Comparison of ENCODE assay signal across 8 mouse cellular contexts in genomic region chr10:80921923-80922322, GRCm38 (mm10). TPM values are rescaled to one million over a fixed set of nuclear protein-coding genes. Genes with fewer than 3 reads are reported as not detected.
DNase-seq lines count a peak whose midpoint lies in the region; ATAC-seq and TF ChIP-seq lines count a peak whose summit lies in the region.

No protein-coding gene starts in this region.

- H3K4me3 ChIP-seq in E14TG2a.4 (replicated peaks; ENCODE audit: low read length), result peak overlapping the region; percentile 71
- H3K4me3 ChIP-seq in hindbrain, embryonic 12.5 days, result peak overlapping the region; percentile 17; the same call in 1 of the 2 replicates
- H3K4me3 ChIP-seq in liver, embryonic 13.5 days (replicated peaks), result peak overlapping the region; percentile 35
- H3K4me3 ChIP-seq in neural tube, embryonic 13.5 days, result peak overlapping the region; percentile 20

- H3K36me3 ChIP-seq in E14TG2a.4 (ENCODE audit: insufficient read depth, low read length), result no peaks in the 10 kb centered on the region
- no peaks in the 10 kb centered on the region for H3K36me3 ChIP-seq in hindbrain, embryonic 12.5 days
- no peaks in the 10 kb centered on the region for H3K36me3 ChIP-seq in liver, embryonic 13.5 days
- H3K36me3 ChIP-seq in neural tube, embryonic 13.5 days, result no peaks in the 10 kb centered on the region

- no peaks in the 10 kb centered on the region for H3K9me3 ChIP-seq in E14TG2a.4 (ENCODE audit: low read length)
- H3K9me3 ChIP-seq in hindbrain, embryonic 12.5 days (replicated peaks), result no peaks in the 10 kb centered on the region
- no peaks in the 10 kb centered on the region for H3K9me3 ChIP-seq in liver, embryonic 13.5 days (replicated peaks)
- no peaks in the 10 kb centered on the region for H3K9me3 ChIP-seq in neural tube, embryonic 13.5 days

- no peak for TF ChIP-seq CTCF in E14TG2a.4 (conservative IDR thresholded peaks at IDR 0.05; ENCODE audit: low read length)

- peaks cover 59% of the 10 kb centered on the region for H3K4me1 ChIP-seq in E14TG2a.4 (replicated peaks; ENCODE audit: low read depth, low read length)
- peaks cover 17% of the 10 kb centered on the region for H3K4me1 ChIP-seq in hindbrain, embryonic 12.5 days
- H3K4me1 ChIP-seq in liver, embryonic 13.5 days (replicated peaks), result peaks cover 32% of the 10 kb centered on the region
- peaks cover 16% of the 10 kb centered on the region for H3K4me1 ChIP-seq in neural tube, embryonic 13.5 days (replicated peaks)

- H3K27ac ChIP-seq in hindbrain, embryonic 12.5 days, result no peak overlapping the region
- H3K27ac ChIP-seq in liver, embryonic 13.5 days, result peak overlapping the region; percentile 53; the same call in 1 of the 2 replicates
- H3K27ac ChIP-seq in neural tube, embryonic 13.5 days (replicated peaks), result no peak overlapping the region

- no peak for ATAC-seq in hindbrain, embryonic 12.5 days (ENCODE audit: low FRiP score)
- ATAC-seq in liver, embryonic 13.5 days (ENCODE audit: low read depth), result peak; percentile 43; the same call in 1 of the 2 replicates
- ATAC-seq in neural tube, embryonic 13.5 days (ENCODE audit: low read depth), result no peak
- no peak for ATAC-seq in cerebellum, adult (ENCODE audit: insufficient number of reproducible peaks, low FRiP score, low TSS enrichment)

- peak; percentile 59 for DNase-seq in embryo, embryonic 9.5 days (ENCODE audit: extremely low spot score)
- no peak for DNase-seq in liver, embryonic 13.5 days
- DNase-seq in adrenal gland, adult 18-20 months (ENCODE audit: low spot score in 2 of 2), result no peak
- no peak for DNase-seq in urinary bladder, postnatal 14 days (ENCODE audit: low spot score)

- H3K9ac ChIP-seq in hindbrain, embryonic 12.5 days, result peak overlapping the region; percentile 33; the same call in 1 of the 2 replicates
- H3K9ac ChIP-seq in liver, embryonic 13.5 days, result peak overlapping the region; percentile 18; the same call in 1 of the 2 replicates
- peak overlapping the region; percentile 26 for H3K9ac ChIP-seq in neural tube, embryonic 13.5 days

- H3K4me2 ChIP-seq in hindbrain, embryonic 12.5 days (replicated peaks), result peak overlapping the region; percentile 43
- H3K4me2 ChIP-seq in liver, embryonic 13.5 days, result peak overlapping the region; percentile 56
- H3K4me2 ChIP-seq in neural tube, embryonic 13.5 days, result peak overlapping the region; percentile 48

- 5% methylated on average over 16 of the region's 16 CpGs for WGBS in hindbrain, embryonic 12.5 days
- 8% methylated on average over 16 of the region's 16 CpGs for WGBS in liver, embryonic 13.5 days (ENCODE audit: insufficient replicate concordance)
- WGBS in neural tube, embryonic 13.5 days, result 10% methylated on average over 16 of the region's 16 CpGs

- H3K27me3 ChIP-seq in E14TG2a.4 (ENCODE audit: insufficient read depth, low read length), result no peaks in the 10 kb centered on the region
- H3K27me3 ChIP-seq in hindbrain, embryonic 12.5 days, result peaks cover 4% of the 10 kb centered on the region
- H3K27me3 ChIP-seq in liver, embryonic 13.5 days, result peaks cover 28% of the 10 kb centered on the region
- no peaks in the 10 kb centered on the region for H3K27me3 ChIP-seq in neural tube, embryonic 13.5 days

RNA-seq across cellular contexts. Expression of gene Lmnb2, which starts 3.9 kb away (rescaled TPM):
- polyA plus RNA-seq in hindbrain, embryonic 12.5 days (2016; fragmentation: Nextera tagmentation; extraction: Ambion mirVana), result 56.8 and 57.9 TPM in 2 replicates
- 14.0 and 15.4 TPM in 2 replicates for polyA plus RNA-seq in liver, embryonic 13.5 days (2015; fragmentation: Nextera tagmentation; extraction: Ambion mirVana)
- 38.3 and 41.6 TPM in 2 replicates for polyA plus RNA-seq in neural tube, embryonic 13.5 days (2015; fragmentation: Nextera tagmentation; extraction: Ambion mirVana)
- total RNA-seq in adrenal gland, adult 18-20 months (2021), result 10 to 100 TPM; 14.1 to 15.2 TPM

RNA-seq across cellular contexts. Expression of gene Gadd45b, which starts 8.0 kb away (rescaled TPM):
- 11.8 and 15.8 TPM in 2 replicates for polyA plus RNA-seq in hindbrain, embryonic 12.5 days (2016; fragmentation: Nextera tagmentation; extraction: Ambion mirVana)
- 1.6 and 1.8 TPM in 2 replicates for polyA plus RNA-seq in liver, embryonic 13.5 days (2015; fragmentation: Nextera tagmentation; extraction: Ambion mirVana)
- polyA plus RNA-seq in neural tube, embryonic 13.5 days (2015; fragmentation: Nextera tagmentation; extraction: Ambion mirVana), result 8.8 and 9.0 TPM in 2 replicates
- 10 to 100 TPM; 34.1 to 75.0 TPM for total RNA-seq in adrenal gland, adult 18-20 months (2021)

RNA-seq across cellular contexts. Expression of gene Timm13, which starts 21.2 kb away (rescaled TPM):
- 271 and 305 TPM in 2 replicates for polyA plus RNA-seq in hindbrain, embryonic 12.5 days (2016; fragmentation: Nextera tagmentation; extraction: Ambion mirVana)
- 249 and 266 TPM in 2 replicates for polyA plus RNA-seq in liver, embryonic 13.5 days (2015; fragmentation: Nextera tagmentation; extraction: Ambion mirVana)
- polyA plus RNA-seq in neural tube, embryonic 13.5 days (2015; fragmentation: Nextera tagmentation; extraction: Ambion mirVana), result 328 and 331 TPM in 2 replicates
- total RNA-seq in adrenal gland, adult 18-20 months (2021), result 100 to 1,000 TPM; 208 to 219 TPM

RNA-seq across cellular contexts. Expression of gene Tmprss9, which starts 50.3 kb away (rescaled TPM):
- 0.08 TPM in 2 replicates for polyA plus RNA-seq in hindbrain, embryonic 12.5 days (2016; fragmentation: Nextera tagmentation; extraction: Ambion mirVana)
- 0.05 TPM in 1 of 2 replicates, not detected in the other for polyA plus RNA-seq in liver, embryonic 13.5 days (2015; fragmentation: Nextera tagmentation; extraction: Ambion mirVana)
- polyA plus RNA-seq in neural tube, embryonic 13.5 days (2015; fragmentation: Nextera tagmentation; extraction: Ambion mirVana), result 0.08 and 0.31 TPM in 2 replicates
- under 1 TPM; 0.10 to 0.13 TPM for total RNA-seq in adrenal gland, adult 18-20 months (2021)

Comparison
In these comparisons a context has a peak if more than half of its experiments do, and no peak if none do; other contexts are left out.
1. H3K4me3 ChIP-seq: peak in every context shown above with its lines; median percentile 71 in E14TG2a.4; 35 in liver, embryonic 13.5 days; 20 in neural tube, embryonic 13.5 days; 17 in hindbrain, embryonic 12.5 days.